Mouse (Mus musculus): ENCODE results near the gene E2f4. TPM values are rescaled to one million over a fixed set of nuclear protein-coding genes. Genes with fewer than 3 reads are reported as not detected.

The E2f4 gene
- polyA plus RNA-seq, 1 experiment = 474 TPM

- peak within 1 kb of the TSS; percentile 23 for H3K27ac ChIP-seq (ENCODE audit: control insufficient read depth, insufficient read depth, low read length)
- H3K27me3 ChIP-seq (ENCODE audit: control insufficient read depth, insufficient read depth, low read length) = no peaks in the 10 kb centered on the region
- under 1% methylated on average over 36 of the region's 36 CpGs for WGBS
- peak; percentile 63; the same call in 1 of the 2 replicates for TF ChIP-seq CTCF (IDR thresholded peaks at IDR 0.05; ENCODE audit: borderline replicate concordance, control insufficient read depth, extremely low read depth, insufficient read depth, low read length, poor library complexity)
- peak; percentile 79 for TF ChIP-seq POLR2A (IDR thresholded peaks at IDR 0.05; ENCODE audit: control insufficient read depth, extremely low read depth, insufficient read depth, low read length, poor library complexity)
- peak within 1 kb of the TSS; percentile 74 for H3K4me3 ChIP-seq (ENCODE audit: control insufficient read depth, insufficient read depth, low read length)
- peaks cover 12% of the 10 kb centered on the region for H3K4me1 ChIP-seq (replicated peaks; ENCODE audit: control insufficient read depth, insufficient read depth, low read length)
- peak; percentile 99 for DNase-seq
- H3K36me3 ChIP-seq (ENCODE audit: control insufficient read depth, insufficient read depth, low read length) = peaks cover 25% of the 10 kb centered on the region; the same call in 1 of the 2 replicates
Observed at GRCm38 (mm10) chr8:105326141-105326672, 28.7 kb downstream of the E2f4 start, which contains the start of the genes Lrrc29 and Tmem208. Gene Lrrc29, minus strand, starts transcription at chr8:105326278. Gene Tmem208, plus strand, starts transcription at chr8:105326354.

- Histone ChIP-seq H3K27me3 (ENCODE audit: control insufficient read depth, insufficient read depth, low read length) (no peaks in the 10 kb centered on the region), H3K4me3 (ENCODE audit: control insufficient read depth, insufficient read depth, low read length) (peak overlapping the region; percentile 74), H3K36me3 (ENCODE audit: control insufficient read depth, insufficient read depth, low read length) (peaks cover 25% of the 10 kb centered on the region; the same call in 1 of the 2 replicates), H3K4me1 (replicated peaks; ENCODE audit: control insufficient read depth, insufficient read depth, low read length) (peaks cover 12% of the 10 kb centered on the region), H3K27ac (ENCODE audit: control insufficient read depth, insufficient read depth, low read length) (no peak overlapping the region)
- no peak for DNase-seq
- TF ChIP-seq CTCF (IDR thresholded peaks at IDR 0.05; ENCODE audit: borderline replicate concordance, control insufficient read depth, extremely low read depth, insufficient read depth, low read length, poor library complexity) (no peak), POLR2A (IDR thresholded peaks at IDR 0.05; ENCODE audit: control insufficient read depth, extremely low read depth, insufficient read depth, low read length, poor library complexity) (no peak)
- 45% methylated on average over 6 of the region's 6 CpGs for WGBS
Observed at GRCm38 (mm10) chr8:105326968-105327367, 29.5 kb downstream of the E2f4 start.

DNA sequence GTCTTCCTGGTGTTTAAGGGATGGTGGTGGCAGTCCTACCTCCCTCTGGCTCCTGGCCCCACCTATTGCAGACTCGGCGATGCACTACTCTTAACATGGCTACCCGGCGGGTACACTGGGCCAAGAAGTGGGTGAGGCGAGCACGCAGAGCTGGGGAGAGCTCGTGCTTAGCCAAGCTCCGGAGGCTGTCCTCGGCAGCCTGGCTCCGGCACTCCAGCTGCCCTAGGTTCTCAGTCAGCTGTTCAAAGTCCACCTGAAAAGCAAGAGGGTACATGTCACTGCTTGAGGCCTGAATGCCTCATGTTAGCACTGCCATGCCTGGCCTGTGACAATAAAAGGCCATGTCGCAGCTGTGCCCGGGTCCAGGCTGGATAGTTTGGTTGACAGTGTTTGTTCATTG, 32.9 kb downstream of the E2f4 start:
- Histone ChIP-seq H3K27ac (ENCODE audit: control insufficient read depth, insufficient read depth, low read length) (no peak overlapping the region), H3K4me3 (ENCODE audit: control insufficient read depth, insufficient read depth, low read length) (no peak overlapping the region), H3K4me1 (replicated peaks; ENCODE audit: control insufficient read depth, insufficient read depth, low read length) (peaks cover 12% of the 10 kb centered on the region), H3K27me3 (ENCODE audit: control insufficient read depth, insufficient read depth, low read length) (no peaks in the 10 kb centered on the region), H3K36me3 (ENCODE audit: control insufficient read depth, insufficient read depth, low read length) (peaks cover 25% of the 10 kb centered on the region; the same call in 1 of the 2 replicates)
- 97% methylated on average over 12 of the region's 12 CpGs for WGBS
- no peak for DNase-seq
- TF ChIP-seq POLR2A (IDR thresholded peaks at IDR 0.05; ENCODE audit: control insufficient read depth, extremely low read depth, insufficient read depth, low read length, poor library complexity) = no peak
- no peak for TF ChIP-seq CTCF (IDR thresholded peaks at IDR 0.05; ENCODE audit: borderline replicate concordance, control insufficient read depth, extremely low read depth, insufficient read depth, low read length, poor library complexity)

DNA sequence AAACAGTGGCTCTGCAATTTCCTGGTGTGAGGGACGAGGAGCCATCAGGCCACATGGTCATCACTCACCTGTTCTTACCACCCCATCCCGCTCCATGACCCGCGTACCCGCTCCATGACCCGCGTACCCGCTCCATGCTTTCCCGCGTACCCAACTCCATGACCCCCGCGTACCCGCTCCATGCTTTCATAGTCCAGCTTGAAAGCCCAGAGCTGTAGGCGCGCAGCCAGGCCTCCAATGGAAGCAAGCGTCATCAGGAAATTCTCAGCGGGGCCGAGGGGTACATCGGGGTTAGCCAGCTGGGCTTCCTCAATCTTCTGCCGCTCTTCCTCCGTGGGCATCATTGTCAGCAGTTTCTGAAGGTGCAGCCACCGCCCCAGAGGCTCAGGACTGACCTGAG, 34.0 kb downstream of the E2f4 start:
- TF ChIP-seq CTCF (IDR thresholded peaks at IDR 0.05; ENCODE audit: borderline replicate concordance, control insufficient read depth, extremely low read depth, insufficient read depth, low read length, poor library complexity) (no peak), POLR2A (IDR thresholded peaks at IDR 0.05; ENCODE audit: control insufficient read depth, extremely low read depth, insufficient read depth, low read length, poor library complexity) (no peak)

GRCm38 (mm10) chr8:105331931-105332330, 34.5 kb downstream of the E2f4 start:
- 96% methylated on average over 9 of the region's 9 CpGs for WGBS
- Histone ChIP-seq H3K27ac (ENCODE audit: control insufficient read depth, insufficient read depth, low read length) (no peak overlapping the region), H3K27me3 (ENCODE audit: control insufficient read depth, insufficient read depth, low read length) (no peaks in the 10 kb centered on the region), H3K4me1 (replicated peaks; ENCODE audit: control insufficient read depth, insufficient read depth, low read length) (peaks cover 5% of the 10 kb centered on the region), H3K4me3 (ENCODE audit: control insufficient read depth, insufficient read depth, low read length) (no peak overlapping the region), H3K36me3 (ENCODE audit: control insufficient read depth, insufficient read depth, low read length) (peaks cover 35% of the 10 kb centered on the region)
- TF ChIP-seq CTCF (IDR thresholded peaks at IDR 0.05; ENCODE audit: borderline replicate concordance, control insufficient read depth, extremely low read depth, insufficient read depth, low read length, poor library complexity) (no peak), POLR2A (IDR thresholded peaks at IDR 0.05; ENCODE audit: control insufficient read depth, extremely low read depth, insufficient read depth, low read length, poor library complexity) (no peak)
- DNase-seq = no peak

More for the DNA sequence above, 34.0 kb downstream of the E2f4 start:
- no peak for DNase-seq
- Histone ChIP-seq H3K27me3 (ENCODE audit: control insufficient read depth, insufficient read depth, low read length) (no peaks in the 10 kb centered on the region), H3K4me3 (ENCODE audit: control insufficient read depth, insufficient read depth, low read length) (no peak overlapping the region), H3K4me1 (replicated peaks; ENCODE audit: control insufficient read depth, insufficient read depth, low read length) (peaks cover 7% of the 10 kb centered on the region), H3K27ac (ENCODE audit: control insufficient read depth, insufficient read depth, low read length) (no peak overlapping the region), H3K36me3 (ENCODE audit: control insufficient read depth, insufficient read depth, low read length) (peaks cover 34% of the 10 kb centered on the region)
- WGBS = 97% methylated on average over 22 of the region's 22 CpGs

- no peak for TF ChIP-seq POLR2A (IDR thresholded peaks at IDR 0.05; ENCODE audit: control insufficient read depth, extremely low read depth, insufficient read depth, low read length, poor library complexity)
- TF ChIP-seq CTCF (IDR thresholded peaks at IDR 0.05; ENCODE audit: borderline replicate concordance, control insufficient read depth, extremely low read depth, insufficient read depth, low read length, poor library complexity) = no peak
- no peak for DNase-seq
- no peaks in the 10 kb centered on the region for H3K27me3 ChIP-seq (ENCODE audit: control insufficient read depth, insufficient read depth, low read length)
- peaks cover 35% of the 10 kb centered on the region for H3K36me3 ChIP-seq (ENCODE audit: control insufficient read depth, insufficient read depth, low read length)
- H3K4me1 ChIP-seq (replicated peaks; ENCODE audit: control insufficient read depth, insufficient read depth, low read length) = no peaks in the 10 kb centered on the region
- WGBS = 85% methylated on average over 2 of the region's 2 CpGs
- H3K4me3 ChIP-seq (ENCODE audit: control insufficient read depth, insufficient read depth, low read length) = no peak overlapping the region
- H3K27ac ChIP-seq (ENCODE audit: control insufficient read depth, insufficient read depth, low read length) = no peak overlapping the region
Observed at GRCm38 (mm10) chr8:105332523-105332922, 35.1 kb downstream of the E2f4 start.

All from thymus, adult 2 months (tissue).